Mouse (Mus musculus) C2C12 (cell line): Measurements from ENCODE around the gene Izumo1.

Experiments used
- CEBPB ChIP-seq: IDR thresholded peaks from one replicate; pipeline ENCODE4 v1.6.1; 2011; ENCODE audit warnings: low read depth, mild to moderate bottlenecking, control low read depth, moderate library complexity
- CTCF ChIP-seq: IDR thresholded peaks from one replicate; pipeline ENCODE4 v1.5.1; 2011; ENCODE audit not compliant: control insufficient read depth, insufficient read depth, insufficient read length
- MYOD1 ChIP-seq: IDR thresholded peaks from one replicate; pipeline ENCODE4 v1.6.1; 2011; ENCODE audit warnings: low read depth; ENCODE audit not compliant: control insufficient read depth, insufficient read length
- USF1 ChIP-seq: IDR thresholded peaks from one replicate; pipeline ENCODE4 v1.6.1; 2011; ENCODE audit warnings: low read depth, mild to moderate bottlenecking, control low read depth, moderate library complexity

DNA sequence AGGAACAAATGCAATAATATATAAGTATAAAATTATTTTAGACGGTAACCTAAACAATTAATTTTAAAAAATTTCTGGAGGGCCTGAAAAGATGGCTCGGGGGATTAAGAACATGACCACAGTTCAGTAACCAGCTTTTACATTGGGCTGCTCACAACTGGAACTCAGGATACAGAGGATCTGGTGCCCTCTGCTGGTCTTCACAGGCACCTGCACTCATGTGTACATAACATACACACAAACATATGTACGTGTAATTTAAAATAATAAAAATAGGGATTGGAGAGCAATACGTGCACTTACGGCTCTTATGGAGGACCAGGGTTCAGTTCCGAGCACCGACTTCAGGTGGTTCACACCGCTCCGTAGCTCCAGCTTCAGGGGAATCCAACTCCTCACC, 47.3 kb downstream of the Izumo1 start:
- no peak for TF ChIP-seq CTCF
- no peak for TF ChIP-seq USF1
- TF ChIP-seq MYOD1, result no peak
- TF ChIP-seq CEBPB, result no peak
